Mouse (Mus musculus): ENCODE measurements at regions not wholly inside any gene's neighbourhood (a gene's known extent, or its start where the extent isn't known, plus 50 kb on each side); places are given as distances from the start of the nearest gene placed in this dataset.

DNA sequence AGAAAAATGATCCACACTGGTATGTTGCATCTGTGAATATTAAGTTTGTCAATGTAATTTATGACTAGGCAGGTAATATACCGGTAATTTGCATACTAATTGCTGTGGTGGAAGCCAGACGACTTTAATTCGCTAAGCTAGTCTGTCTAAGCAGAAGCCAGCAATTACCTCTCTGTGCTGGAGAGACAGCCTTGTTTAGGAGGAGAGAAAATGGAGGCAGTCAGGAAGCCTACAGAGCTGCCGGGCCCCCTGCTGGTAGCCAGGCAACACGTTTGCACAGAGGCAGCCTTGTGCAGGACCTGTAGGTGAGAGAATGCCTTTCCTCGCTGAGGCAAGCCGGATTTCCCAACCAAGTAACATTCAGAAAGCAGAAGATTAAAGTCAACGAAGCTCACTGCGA, 91.4 kb upstream of the Zfp366 start:
- H3K4me3 ChIP-seq: no peak overlapping the region
- H3K27me3 ChIP-seq (ENCODE audit: poor library complexity, severe bottlenecking): no peaks in the 10 kb centered on the region
- H3K36me3 ChIP-seq (replicated peaks): no peaks in the 10 kb centered on the region

DNA sequence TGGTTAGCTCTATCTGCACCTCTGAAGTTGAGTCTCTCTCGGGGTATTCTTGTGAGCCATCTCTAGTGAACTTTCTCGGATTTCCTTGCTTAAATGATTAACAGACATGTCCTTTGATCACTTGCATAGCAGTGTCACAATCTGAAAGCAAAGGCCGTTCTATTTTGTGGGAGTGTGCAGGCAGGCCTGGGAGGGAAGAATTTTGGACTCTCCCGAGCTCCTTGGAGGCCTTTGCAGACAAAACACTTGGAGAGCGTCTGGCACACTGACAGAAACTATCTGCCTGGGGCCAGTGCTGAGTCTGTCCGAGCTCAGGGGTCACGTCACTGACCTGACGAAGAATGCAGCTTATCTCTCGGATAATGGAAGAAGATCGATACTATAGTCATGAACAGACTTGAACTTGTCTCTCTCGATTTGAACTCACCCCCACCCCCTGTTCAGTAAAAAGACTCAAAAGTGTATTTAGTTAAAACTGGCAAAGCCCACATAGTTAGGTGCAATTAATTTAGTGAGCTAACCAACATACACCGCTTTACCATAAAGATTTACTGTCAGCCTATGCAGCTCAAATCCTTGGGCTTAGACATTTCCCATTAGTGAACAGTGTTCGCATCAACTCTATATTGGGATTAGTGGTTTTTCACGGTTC, 92.2 kb upstream of the Zfp366 start:
- no peak for DNase-seq (ENCODE audit: extremely low spot score, low spot score)
- Histone ChIP-seq H3K4me3 (no peak overlapping the region), H3K9me3 (no peaks in the 10 kb centered on the region), H3K36me3 (replicated peaks) (no peaks in the 10 kb centered on the region), H3K27ac (peak overlapping the region; percentile 51), H3K27me3 (ENCODE audit: poor library complexity, severe bottlenecking) (no peaks in the 10 kb centered on the region), H3K4me1 (peaks cover 28% of the 10 kb centered on the region)
- 47% methylated on average over 14 of the region's 14 CpGs for WGBS

More for the DNA sequence above, 91.4 kb upstream of the Zfp366 start:
- Histone ChIP-seq H3K9me3 (no peaks in the 10 kb centered on the region), H3K4me1 (peaks cover 28% of the 10 kb centered on the region), H3K27ac (peak overlapping the region; percentile 67)
- DNase-seq (ENCODE audit: extremely low spot score, low spot score): peak; percentile 69
- 9% methylated on average over 9 of the region's 9 CpGs for WGBS

DNA sequence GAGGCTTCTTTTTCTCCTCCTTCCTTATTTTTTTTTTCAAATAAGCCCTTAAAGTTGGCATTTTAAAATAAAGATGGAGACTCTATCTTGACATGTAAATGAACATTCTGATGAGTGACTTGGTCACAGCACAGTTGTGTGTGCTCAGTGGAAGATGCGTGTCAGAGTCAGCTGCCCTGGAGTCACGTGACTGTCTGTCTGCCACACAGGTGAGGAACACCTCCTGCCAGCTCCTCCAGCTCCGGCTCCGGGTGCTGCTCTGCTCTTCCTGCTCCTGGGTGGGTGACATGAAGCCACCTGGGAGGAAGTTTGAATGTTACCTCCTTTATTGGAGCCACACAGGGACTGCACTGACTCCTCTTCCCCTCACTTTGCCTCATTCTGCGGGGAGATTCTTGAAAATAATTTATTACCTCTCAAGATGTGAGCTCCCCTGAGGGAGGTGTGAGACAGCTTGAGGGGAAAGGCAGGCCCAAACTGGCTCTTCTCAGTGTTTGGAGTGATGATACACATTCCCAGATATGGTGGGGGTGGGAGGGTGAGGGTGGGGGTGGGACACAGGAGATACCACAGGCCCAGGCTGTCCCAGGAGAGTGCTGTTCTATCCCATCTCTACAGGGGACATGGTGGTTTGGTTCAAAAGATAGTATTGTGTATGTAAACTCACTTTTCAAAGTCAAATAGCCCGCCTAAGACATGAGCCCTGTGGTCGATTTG, 92.9 kb upstream of the Zfp366 start:
- H3K27me3 ChIP-seq (ENCODE audit: poor library complexity, severe bottlenecking): no peaks in the 10 kb centered on the region
- no peak for DNase-seq (ENCODE audit: extremely low spot score, low spot score)
- peak overlapping the region; percentile 51; the same call in 1 of the 2 replicates for H3K27ac ChIP-seq

DNA sequence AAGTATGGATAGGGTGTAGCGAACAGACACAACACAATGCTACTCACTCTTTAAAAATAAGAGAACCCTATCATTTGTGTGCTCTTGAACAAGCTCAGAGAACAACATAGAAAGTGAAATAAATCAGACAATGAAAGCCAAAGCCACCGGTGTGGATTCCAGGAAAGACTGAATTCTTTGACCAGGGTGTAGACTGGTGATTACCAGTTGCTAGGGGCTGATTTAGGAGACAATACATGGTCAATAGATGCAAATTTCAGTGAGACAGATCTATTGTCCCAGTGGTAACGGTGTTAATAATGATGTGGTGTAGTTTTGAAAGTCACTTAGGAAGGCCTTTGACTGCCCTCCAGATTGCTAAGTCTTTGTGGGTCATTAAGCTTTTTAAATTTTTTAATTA, 94.3 kb upstream of the Zfp366 start:
- no peak overlapping the region for H3K4me3 ChIP-seq
- no peaks in the 10 kb centered on the region for H3K9me3 ChIP-seq
- no peak for DNase-seq (ENCODE audit: extremely low spot score, low spot score)
- H3K27ac ChIP-seq: no peak overlapping the region
- peaks cover 28% of the 10 kb centered on the region for H3K4me1 ChIP-seq
- no peaks in the 10 kb centered on the region for H3K36me3 ChIP-seq (replicated peaks)
- WGBS: 75% methylated on average over 3 of the region's 3 CpGs
- H3K27me3 ChIP-seq (ENCODE audit: poor library complexity, severe bottlenecking): no peaks in the 10 kb centered on the region

More for the DNA sequence above, 92.9 kb upstream of the Zfp366 start:
- Histone ChIP-seq H3K4me3 (no peak overlapping the region), H3K4me1 (peaks cover 28% of the 10 kb centered on the region), H3K36me3 (replicated peaks) (no peaks in the 10 kb centered on the region), H3K9me3 (no peaks in the 10 kb centered on the region)
- 84% methylated on average over 7 of the region's 7 CpGs for WGBS

DNA sequence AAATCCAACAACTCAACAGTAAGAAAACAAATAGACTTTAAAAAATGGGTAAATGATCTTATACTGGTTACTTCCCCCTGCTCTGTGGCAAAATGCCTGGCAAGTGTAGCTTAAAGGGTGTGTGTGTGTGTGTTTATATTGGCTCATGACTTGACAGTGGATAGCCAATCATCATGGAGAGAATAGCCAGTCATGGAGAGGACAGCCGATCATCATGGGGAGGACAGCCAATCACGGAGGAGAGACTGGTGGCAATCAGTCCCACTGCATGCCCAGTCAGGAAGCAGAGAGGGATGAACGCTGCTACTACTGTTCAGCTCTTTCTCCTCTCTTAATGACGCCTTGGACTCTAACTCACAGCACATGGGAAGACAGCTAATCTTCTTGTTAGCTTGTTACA, 96.3 kb upstream of the Zfp366 start:
- no peak for DNase-seq (ENCODE audit: extremely low spot score, low spot score)
- H3K4me3 ChIP-seq: no peak overlapping the region
- WGBS: 83% methylated on average over 4 of the region's 4 CpGs
- peaks cover 18% of the 10 kb centered on the region for H3K4me1 ChIP-seq
- no peak overlapping the region for H3K27ac ChIP-seq
- H3K27me3 ChIP-seq (ENCODE audit: poor library complexity, severe bottlenecking): no peaks in the 10 kb centered on the region
- no peaks in the 10 kb centered on the region for H3K9me3 ChIP-seq
- no peaks in the 10 kb centered on the region for H3K36me3 ChIP-seq (replicated peaks)

DNA sequence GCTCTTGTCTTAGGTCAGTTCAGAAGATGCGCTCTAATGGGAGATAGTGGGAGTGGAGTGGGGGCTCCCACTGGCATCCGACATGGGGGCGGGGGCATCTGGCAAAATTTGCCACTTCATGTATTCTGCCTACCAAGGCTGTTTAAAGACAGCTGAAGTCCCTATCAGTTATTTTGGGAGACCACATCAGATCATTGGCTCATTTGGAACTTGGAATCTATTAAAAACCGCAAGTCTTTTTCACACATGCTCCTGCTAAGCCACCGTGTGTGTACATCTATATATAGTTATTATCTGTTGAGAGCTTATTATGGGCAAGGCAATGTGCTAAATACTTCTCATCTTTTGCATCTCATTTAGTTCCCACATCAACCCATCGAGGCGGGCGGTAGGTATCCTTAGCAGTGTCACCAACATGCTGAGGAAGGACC, 95.0 kb upstream of the 1700024P04Rik start:
- WGBS: 96% methylated on average over 8 of the region's 8 CpGs
- Histone ChIP-seq H3K9me3 (no peaks in the 10 kb centered on the region), H3K27me3 (ENCODE audit: poor library complexity, severe bottlenecking) (no peaks in the 10 kb centered on the region), H3K4me3 (no peak overlapping the region), H3K4me1 (no peaks in the 10 kb centered on the region), H3K27ac (no peak overlapping the region), H3K36me3 (replicated peaks) (no peaks in the 10 kb centered on the region)
- no peak for DNase-seq (ENCODE audit: extremely low spot score, low spot score)

DNA sequence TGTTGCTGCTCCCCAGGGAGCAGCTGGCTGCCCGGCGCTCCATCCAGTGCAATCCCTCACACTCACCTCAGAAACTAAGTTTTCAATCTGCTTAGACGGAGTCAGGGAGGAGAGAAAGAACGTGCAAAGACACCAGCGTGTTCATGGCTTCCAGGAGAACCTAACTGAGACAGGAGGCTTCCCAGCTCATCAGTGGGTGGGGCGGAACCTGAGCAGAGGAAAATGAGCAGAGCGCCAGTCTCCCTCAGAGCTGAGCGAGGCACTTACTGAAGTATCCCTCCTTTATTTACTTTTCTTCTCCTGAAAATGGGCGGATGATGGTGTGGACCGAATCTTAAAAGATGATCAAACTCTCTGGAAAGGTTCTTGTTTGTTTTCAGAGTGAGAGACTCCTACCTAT, 94.3 kb upstream of the 1700024P04Rik start:
- no peak for DNase-seq (ENCODE audit: extremely low spot score, low spot score)
- WGBS: 89% methylated on average over 10 of the region's 10 CpGs

DNA sequence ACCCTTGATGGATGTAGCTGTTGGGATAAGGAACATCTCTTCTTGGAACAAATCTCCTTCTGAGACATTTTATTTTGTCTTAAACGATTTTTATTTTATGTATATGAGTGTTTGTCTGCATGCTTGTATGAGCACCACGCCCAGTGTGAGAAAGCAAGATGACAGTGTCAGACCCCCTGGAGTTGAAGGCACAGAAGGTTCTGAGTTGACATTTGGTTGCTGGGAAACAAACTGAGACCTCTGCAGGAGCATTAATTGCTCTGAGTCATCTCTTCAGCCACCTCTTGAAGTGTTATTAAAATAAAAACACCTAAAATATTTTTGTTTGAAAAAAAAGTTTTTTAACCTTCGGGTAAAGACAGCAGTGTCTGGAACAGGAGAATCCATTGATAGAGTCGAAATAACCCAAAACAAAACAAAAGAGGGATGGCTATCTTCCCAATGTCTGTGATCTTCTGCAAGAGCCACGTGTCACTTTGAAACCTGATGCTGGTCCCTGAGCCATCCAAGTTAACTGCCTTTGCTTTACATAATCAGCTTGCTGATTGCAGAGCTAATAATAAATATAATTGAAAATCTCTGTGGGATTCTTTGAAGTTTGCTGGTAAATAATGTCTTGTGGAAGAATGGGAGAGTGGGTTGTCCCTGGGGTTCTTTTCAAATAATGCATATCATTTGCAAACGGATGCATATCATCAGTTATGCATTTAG, 92.8 kb upstream of the 1700024P04Rik start:
- Histone ChIP-seq H3K4me1 (0 out of 2 replicates have a peak, but pooled peaks cover 4% of the 10 kb centered on the region), H3K27me3 (ENCODE audit: poor library complexity, severe bottlenecking) (no peaks in the 10 kb centered on the region), H3K9me3 (no peaks in the 10 kb centered on the region), H3K4me3 (no peak overlapping the region), H3K36me3 (replicated peaks) (no peaks in the 10 kb centered on the region), H3K27ac (no peak overlapping the region)
- 77% methylated on average over 6 of the region's 6 CpGs for WGBS
- DNase-seq (ENCODE audit: extremely low spot score, low spot score): no peak

More for the DNA sequence above, 94.3 kb upstream of the 1700024P04Rik start:
- no peaks in the 10 kb centered on the region for H3K4me1 ChIP-seq
- H3K27me3 ChIP-seq (ENCODE audit: poor library complexity, severe bottlenecking): no peaks in the 10 kb centered on the region
- H3K27ac ChIP-seq: no peak overlapping the region
- H3K4me3 ChIP-seq: no peak overlapping the region
- H3K36me3 ChIP-seq (replicated peaks): no peaks in the 10 kb centered on the region
- no peaks in the 10 kb centered on the region for H3K9me3 ChIP-seq

DNA sequence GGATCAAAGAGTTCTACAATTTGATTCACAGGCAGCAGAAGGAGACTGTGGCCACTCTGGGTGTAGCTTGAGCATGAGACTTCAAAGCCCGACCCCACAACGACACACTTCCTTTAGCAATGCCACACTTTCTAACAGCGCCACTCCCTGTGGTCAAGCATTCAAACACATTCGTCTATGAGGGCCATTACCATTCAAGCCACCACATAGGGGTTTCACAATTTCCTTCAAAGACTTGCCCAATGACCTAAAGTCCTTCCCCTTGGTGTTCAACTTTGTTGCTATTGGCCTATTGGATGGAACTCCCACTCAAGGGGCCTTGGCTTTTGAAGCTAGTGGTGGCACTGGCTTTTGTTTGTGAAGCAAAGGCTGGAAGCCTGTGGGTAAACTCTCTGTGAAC, 91.1 kb upstream of the 1700024P04Rik start:
- no peak overlapping the region for H3K27ac ChIP-seq
- peaks cover 10% of the 10 kb centered on the region; the same call in 1 of the 2 replicates for H3K4me1 ChIP-seq
- 95% methylated on average over 4 of the region's 4 CpGs for WGBS
- no peak for DNase-seq (ENCODE audit: extremely low spot score, low spot score)
- no peak overlapping the region for H3K4me3 ChIP-seq
- H3K27me3 ChIP-seq (ENCODE audit: poor library complexity, severe bottlenecking): no peaks in the 10 kb centered on the region
- H3K9me3 ChIP-seq: no peaks in the 10 kb centered on the region
- H3K36me3 ChIP-seq (replicated peaks): no peaks in the 10 kb centered on the region

DNA sequence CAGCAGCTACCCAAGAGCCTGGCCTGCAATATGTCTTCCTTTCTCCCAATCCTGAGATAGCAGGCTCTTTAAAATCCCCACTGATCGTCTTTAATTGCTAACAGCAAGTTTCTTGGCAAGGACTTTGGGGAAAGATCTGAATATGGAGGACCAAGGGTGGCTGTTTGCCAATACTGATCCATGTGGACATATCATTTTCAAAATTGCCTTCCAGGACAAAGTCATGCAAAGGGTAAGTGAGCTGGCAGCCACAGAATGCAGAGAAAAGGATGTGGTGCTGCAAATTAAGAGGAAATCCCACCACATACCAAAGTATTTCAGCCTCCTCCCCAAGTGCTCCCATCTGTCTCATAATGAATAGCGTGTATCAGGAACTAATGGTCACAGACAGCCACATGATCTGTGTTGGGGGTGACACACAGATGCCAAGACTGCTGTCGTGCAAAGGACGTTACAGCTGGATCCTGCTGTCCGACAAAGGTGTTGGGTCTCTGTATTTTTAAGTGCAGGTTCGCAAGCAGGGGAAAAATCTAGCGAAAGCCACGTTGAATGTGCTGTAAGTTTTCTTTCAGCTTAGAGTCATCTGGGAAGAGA, 87.6 kb upstream of the 1700024P04Rik start:
- Histone ChIP-seq H3K9me3 (no peaks in the 10 kb centered on the region), H3K27me3 (ENCODE audit: poor library complexity, severe bottlenecking) (no peaks in the 10 kb centered on the region), H3K4me3 (no peak overlapping the region), H3K4me1 (peaks cover 10% of the 10 kb centered on the region; the same call in 1 of the 2 replicates), H3K36me3 (replicated peaks) (no peaks in the 10 kb centered on the region), H3K27ac (no peak overlapping the region; the same call in 1 of the 2 replicates)
- 89% methylated on average over 8 of the region's 8 CpGs for WGBS
- DNase-seq (ENCODE audit: extremely low spot score, low spot score): no peak

DNA sequence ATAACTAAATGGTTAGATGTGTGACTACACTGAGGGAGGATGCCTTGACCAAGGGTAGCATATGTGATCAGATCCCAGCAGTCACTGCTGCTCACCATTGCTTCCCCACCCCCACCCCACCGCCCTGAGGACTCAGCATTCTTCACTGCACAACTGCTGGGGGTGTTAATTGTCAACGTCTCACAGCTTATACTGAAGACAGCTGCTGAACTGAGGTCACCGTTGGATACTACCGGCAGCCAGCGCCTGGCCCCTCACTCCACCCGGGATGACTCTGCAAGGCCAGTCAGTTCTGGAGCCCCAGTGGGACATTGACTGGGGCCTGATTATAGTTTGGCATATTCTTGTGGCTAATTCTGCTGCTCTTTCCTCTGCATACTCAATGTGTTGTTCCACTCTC, 87.0 kb upstream of the 1700024P04Rik start:
- no peaks in the 10 kb centered on the region for H3K9me3 ChIP-seq
- no peak for DNase-seq (ENCODE audit: extremely low spot score, low spot score)
- 70% methylated on average over 6 of the region's 6 CpGs for WGBS
- H3K4me3 ChIP-seq: no peak overlapping the region
- H3K4me1 ChIP-seq: peaks cover 10% of the 10 kb centered on the region; the same call in 1 of the 2 replicates
- no peak overlapping the region; the same call in 1 of the 2 replicates for H3K27ac ChIP-seq
- H3K27me3 ChIP-seq (ENCODE audit: poor library complexity, severe bottlenecking): no peaks in the 10 kb centered on the region
- H3K36me3 ChIP-seq (replicated peaks): no peaks in the 10 kb centered on the region

DNA sequence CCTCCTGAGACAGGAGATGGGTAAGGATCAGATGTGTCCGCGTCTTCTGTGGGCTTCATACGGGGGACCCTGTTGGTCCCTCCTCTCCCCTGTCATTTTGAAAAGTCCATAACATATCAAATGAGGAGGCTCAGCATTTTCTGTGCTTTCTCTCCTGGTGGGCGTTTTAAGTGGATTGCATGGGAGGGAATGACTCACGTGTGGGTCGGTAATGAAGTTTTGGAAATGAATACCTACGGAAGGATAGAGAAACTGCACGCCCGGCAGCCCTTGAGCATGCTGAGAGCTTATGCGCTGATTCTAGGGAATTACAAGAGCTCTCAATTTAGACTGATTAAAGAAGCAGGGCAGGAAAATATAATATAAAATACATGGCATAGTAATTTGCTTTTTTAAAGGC, 85.4 kb upstream of the 1700024P04Rik start:
- Histone ChIP-seq H3K27ac (no peak overlapping the region), H3K9me3 (no peaks in the 10 kb centered on the region), H3K36me3 (replicated peaks) (no peaks in the 10 kb centered on the region), H3K4me1 (peaks cover 10% of the 10 kb centered on the region; the same call in 1 of the 2 replicates), H3K27me3 (ENCODE audit: poor library complexity, severe bottlenecking) (no peaks in the 10 kb centered on the region), H3K4me3 (no peak overlapping the region)
- no peak for DNase-seq (ENCODE audit: extremely low spot score, low spot score)
- WGBS: 95% methylated on average over 10 of the region's 10 CpGs

All from forebrain, embryonic 10.5 days (tissue).